Mouse (Mus musculus) stomach, embryonic 14.5 days (tissue): ENCODE measurements at regions not wholly inside any gene's neighbourhood (a gene's known extent, or its start where the extent isn't known, plus 50 kb on each side); places are given as distances from the start of the nearest gene placed in this dataset.
A peak's percentile ranks its signal among the peaks of the same experiment; 100 is the strongest.

ENCODE experiments used
- ATAC-seq: fragments of 200-750 bp; cut with Nextera tagmentation; 2 replicates; pipeline ENCODE4 v1.8.0; 2017; ENCODE audit warnings: low read depth, moderate TSS enrichment; ENCODE audit not compliant: insufficient number of reproducible peaks, insufficient read depth, low FRiP score
- H3K27ac ChIP-seq: fragments of 300-500 bp; sonication (generic); 2 replicates; pipeline ENCODE4 v1.5.1; 2014; ENCODE audit warnings: mild to moderate bottlenecking, low read length, moderate library complexity, mixed read lengths
- H3K27me3 ChIP-seq: fragments of 300-500 bp; sonication (generic); 2 replicates; pipeline ENCODE4 v1.6.1; 2014; ENCODE audit warnings: low read length, control low read depth, mixed read lengths; ENCODE audit not compliant: control insufficient read depth, insufficient read depth
- H3K36me3 ChIP-seq: fragments of 300-500 bp; sonication (generic); 2 replicates; pipeline ENCODE4 v1.6.1; 2014; ENCODE audit warnings: mild to moderate bottlenecking, control low read depth, low read length, moderate library complexity, mixed read lengths; ENCODE audit not compliant: control insufficient read depth, insufficient read depth
- H3K4me1 ChIP-seq: fragments of 300-500 bp; sonication (generic); 2 replicates; pipeline ENCODE4 v1.6.1; 2014; ENCODE audit warnings: low read length, control low read depth, mixed read lengths; ENCODE audit not compliant: control insufficient read depth, insufficient read depth
- H3K4me2 ChIP-seq: fragments of 300-500 bp; sonication (generic); replicated peaks from 2 replicates; pipeline ENCODE4 v1.6.1; 2014; ENCODE audit warnings: low read depth, low read length, control low read depth
- H3K4me3 ChIP-seq: fragments of 300-500 bp; sonication (generic); 2 replicates; pipeline ENCODE4 v1.5.1; 2014; ENCODE audit warnings: low read depth, low read length, control low read depth
- H3K9ac ChIP-seq: fragments of 300-500 bp; sonication (generic); replicated peaks from 2 replicates; pipeline ENCODE4 v1.6.1; 2014; ENCODE audit warnings: low read depth, mild to moderate bottlenecking, control low read depth, low read length, moderate library complexity, mixed read lengths
- H3K9me3 ChIP-seq: fragments of 300-500 bp; sonication (generic); 2 replicates; pipeline ENCODE4 v1.6.1; 2016; ENCODE audit warnings: low read depth, low read length, control low read depth; ENCODE audit not compliant: control insufficient read depth
- WGBS: fragments of 180-500 bp; shearing (Covaris S2); extraction: QIAGEN DNeasy Blood & Tissue Kit; methylation state at CpG from one replicate; pipeline ENCODE4 v1.1.7; 2014; 5-methylcytosine and 5-hydroxymethylcytosine counted together

- H3K9me3 ChIP-seq = no peaks in the 10 kb centered on the region
- H3K36me3 ChIP-seq = no peaks in the 10 kb centered on the region
- no peak for ATAC-seq
- no peaks in the 10 kb centered on the region for H3K27me3 ChIP-seq
- peak overlapping the region; percentile 42; the same call in 1 of the 2 replicates for H3K4me2 ChIP-seq
- no peak overlapping the region for H3K9ac ChIP-seq
- peaks cover 5% of the 10 kb centered on the region; the same call in 1 of the 2 replicates for H3K4me1 ChIP-seq
- H3K4me3 ChIP-seq = no peak overlapping the region
- H3K27ac ChIP-seq = peak overlapping the region; percentile 64; the same call in 1 of the 2 replicates
Observed at GRCm38 (mm10) chr2:45185621-45185999, 68.4 kb upstream of the Zeb2 start.

DNA sequence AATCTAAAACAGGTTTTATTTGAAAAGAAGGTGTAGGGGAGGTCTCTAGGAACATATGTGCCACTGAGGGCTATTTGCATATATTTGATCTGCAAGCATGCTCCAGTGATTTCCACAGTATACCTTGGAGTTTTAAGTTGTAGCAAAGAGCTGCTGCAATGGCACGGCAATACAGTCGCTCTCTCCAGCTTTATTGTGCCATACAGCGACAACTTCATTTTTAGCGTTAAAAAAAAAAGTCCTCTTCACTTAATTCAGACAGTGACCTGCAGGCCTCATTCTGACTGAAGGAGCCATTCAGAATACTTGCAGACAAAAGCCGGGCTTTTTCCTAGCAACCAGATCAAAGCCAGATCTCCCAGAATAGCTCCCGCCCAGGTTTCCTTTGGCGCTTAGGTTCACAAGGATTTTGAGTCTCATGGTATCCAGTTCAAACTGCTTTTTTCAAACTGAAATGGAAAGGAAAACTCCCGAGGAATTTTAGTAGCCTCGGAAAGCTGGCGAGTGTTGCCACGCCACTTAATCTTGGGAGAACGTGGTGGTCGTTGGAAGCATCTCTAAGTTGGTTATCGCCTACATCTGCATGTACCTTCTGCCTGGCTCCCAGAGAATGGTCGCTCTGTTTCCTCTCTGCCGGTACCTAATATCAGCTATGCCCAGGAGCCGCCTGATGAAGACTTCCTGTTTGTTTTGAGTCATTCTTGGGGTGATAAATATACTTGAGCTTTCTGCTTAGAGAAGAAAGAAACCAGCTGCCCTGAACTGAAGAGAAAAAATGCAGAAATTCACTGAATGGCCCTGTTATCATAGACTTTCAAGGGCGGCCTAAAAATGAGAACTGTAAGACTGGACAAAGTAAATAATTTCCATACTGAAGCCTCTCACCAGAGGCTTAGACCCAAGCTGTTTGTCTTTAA is 67.8 kb upstream of the Zeb2 start:
- H3K4me2 ChIP-seq = peak overlapping the region; percentile 42
- peak; percentile 61; the same call in 1 of the 2 replicates for ATAC-seq
- H3K4me1 ChIP-seq = peaks cover 5% of the 10 kb centered on the region; the same call in 1 of the 2 replicates
- H3K27me3 ChIP-seq = no peaks in the 10 kb centered on the region
- H3K4me3 ChIP-seq = peak overlapping the region; percentile 13; the same call in 1 of the 2 replicates
- no peak overlapping the region for H3K9ac ChIP-seq
- H3K27ac ChIP-seq = peak overlapping the region; percentile 64; the same call in 1 of the 2 replicates
- WGBS = 8% methylated on average over 18 of the region's 18 CpGs
- H3K36me3 ChIP-seq = no peaks in the 10 kb centered on the region
- H3K9me3 ChIP-seq = no peaks in the 10 kb centered on the region

GRCm38 (mm10) chr2:45184149-45184548 is 67.0 kb upstream of the Zeb2 start:
- Histone ChIP-seq H3K4me1 (peaks cover 5% of the 10 kb centered on the region; the same call in 1 of the 2 replicates), H3K36me3 (no peaks in the 10 kb centered on the region), H3K27ac (no peak overlapping the region), H3K9me3 (no peaks in the 10 kb centered on the region), H3K4me3 (no peak overlapping the region), H3K27me3 (no peaks in the 10 kb centered on the region), H3K9ac (no peak overlapping the region), H3K4me2 (no peak overlapping the region)
- no peak for ATAC-seq
- 49% methylated on average over 6 of the region's 6 CpGs for WGBS

DNA sequence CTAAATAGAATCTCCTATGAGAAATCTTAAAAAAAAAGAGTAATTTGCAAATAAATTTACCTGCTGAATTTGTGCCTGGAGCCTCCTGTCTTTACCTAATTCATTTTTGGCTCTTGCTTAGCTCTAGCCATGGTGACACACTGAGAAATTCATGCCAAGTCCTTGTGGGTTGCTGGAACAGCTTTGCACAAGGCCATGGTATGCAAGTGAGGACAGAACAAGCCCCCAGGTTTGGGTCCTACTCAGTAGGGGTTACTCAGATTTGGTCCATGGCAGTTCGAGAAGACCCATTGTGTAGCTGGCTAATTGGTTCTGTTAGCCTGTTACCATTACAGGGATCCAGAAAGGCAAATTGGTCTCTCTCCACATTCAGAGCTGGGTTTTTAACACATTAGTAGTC is 65.7 kb upstream of the Zeb2 start:
- Histone ChIP-seq H3K4me1 (peaks cover 5% of the 10 kb centered on the region; the same call in 1 of the 2 replicates), H3K36me3 (no peaks in the 10 kb centered on the region), H3K9ac (no peak overlapping the region), H3K4me3 (no peak overlapping the region), H3K4me2 (no peak overlapping the region), H3K27me3 (no peaks in the 10 kb centered on the region), H3K27ac (no peak overlapping the region), H3K9me3 (no peaks in the 10 kb centered on the region)
- ATAC-seq = no peak
- 92% methylated on average over 1 of the region's 1 CpGs for WGBS

DNA sequence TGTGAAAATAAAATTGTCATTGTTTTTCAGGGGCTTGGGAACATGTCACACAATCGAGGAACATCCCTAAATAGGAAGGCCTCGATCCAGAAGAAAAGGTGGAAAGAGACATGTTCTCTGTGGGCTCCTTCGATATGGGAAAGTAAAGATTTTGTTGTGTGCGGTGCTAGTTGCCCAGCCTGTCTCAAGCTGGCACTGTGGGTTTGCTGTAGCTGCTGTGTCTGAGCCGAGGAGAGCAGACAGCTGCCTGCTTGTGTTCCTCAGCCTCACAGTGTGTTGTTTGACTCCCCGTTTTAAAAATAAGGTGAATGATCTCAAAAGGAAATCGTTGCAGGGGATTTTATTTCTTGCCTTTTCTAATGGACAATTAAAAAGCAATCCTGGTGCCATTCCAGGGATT is 64.4 kb upstream of the Zeb2 start:
- H3K9ac ChIP-seq = no peak overlapping the region
- H3K27me3 ChIP-seq = no peaks in the 10 kb centered on the region
- H3K36me3 ChIP-seq = no peaks in the 10 kb centered on the region
- H3K27ac ChIP-seq = no peak overlapping the region
- no peak overlapping the region for H3K4me2 ChIP-seq
- peaks cover 5% of the 10 kb centered on the region; the same call in 1 of the 2 replicates for H3K4me1 ChIP-seq
- no peaks in the 10 kb centered on the region for H3K9me3 ChIP-seq
- no peak for ATAC-seq
- H3K4me3 ChIP-seq = no peak overlapping the region
- 78% methylated on average over 7 of the region's 7 CpGs for WGBS

DNA sequence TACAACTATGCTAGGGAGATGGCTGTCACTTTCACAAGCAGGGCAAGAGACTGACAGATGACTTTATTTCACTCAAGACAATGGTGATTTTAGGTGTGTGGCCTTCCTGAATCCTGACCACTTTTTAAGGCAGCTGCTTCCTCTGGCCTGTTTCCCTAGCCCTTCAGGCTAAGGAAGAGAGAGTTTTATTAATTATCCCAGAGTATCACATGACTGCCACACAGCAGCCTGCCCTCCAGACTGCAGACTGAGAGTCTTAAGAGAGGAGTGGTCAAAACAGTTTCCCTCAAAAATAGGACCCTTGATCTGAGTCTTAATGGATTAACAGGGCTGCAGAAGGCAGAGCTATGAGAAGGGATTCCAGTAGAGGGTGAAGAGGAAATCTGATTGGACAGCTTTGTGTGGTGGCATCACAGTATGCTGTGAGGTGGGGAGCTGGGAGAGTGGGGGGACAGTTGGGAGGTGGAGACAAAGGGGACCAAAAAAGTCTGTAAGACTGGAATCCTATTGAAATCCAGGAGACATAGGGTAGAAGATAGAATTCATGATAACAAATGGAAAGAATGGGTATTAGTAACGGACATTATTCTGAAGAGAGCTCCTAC is 61.8 kb upstream of the Zeb2 start:
- Histone ChIP-seq H3K4me3 (no peak overlapping the region), H3K4me1 (no peaks in the 10 kb centered on the region), H3K27me3 (no peaks in the 10 kb centered on the region), H3K27ac (no peak overlapping the region), H3K9me3 (no peaks in the 10 kb centered on the region), H3K4me2 (no peak overlapping the region), H3K36me3 (no peaks in the 10 kb centered on the region), H3K9ac (no peak overlapping the region)
- ATAC-seq = no peak
- 86% methylated on average over 1 of the region's 1 CpGs for WGBS

DNA sequence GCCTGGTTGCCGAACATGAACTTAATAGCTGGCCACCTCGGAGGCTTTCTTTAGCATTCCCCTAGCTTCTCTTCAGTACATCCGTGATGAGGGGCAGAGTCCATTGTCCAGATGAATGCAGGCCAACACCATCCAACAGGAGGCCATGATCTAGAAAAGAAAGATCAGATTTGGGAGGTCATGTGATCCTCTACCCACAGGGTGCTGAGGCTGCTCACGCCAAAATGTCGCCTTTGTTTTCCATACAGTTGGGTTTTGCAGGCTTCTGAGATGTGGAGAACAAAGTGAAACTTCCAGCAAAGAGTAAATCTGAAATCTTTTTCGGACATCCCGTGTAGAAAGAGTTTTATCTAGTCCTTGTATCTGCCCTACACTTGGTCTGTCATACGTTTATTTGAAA is 55.2 kb upstream of the Zeb2 start:
- ATAC-seq = no peak
- 79% methylated on average over 8 of the region's 8 CpGs for WGBS
- H3K27me3 ChIP-seq = no peaks in the 10 kb centered on the region
- no peaks in the 10 kb centered on the region for H3K36me3 ChIP-seq
- H3K9me3 ChIP-seq = no peaks in the 10 kb centered on the region
- H3K9ac ChIP-seq = no peak overlapping the region
- H3K4me2 ChIP-seq = no peak overlapping the region
- no peak overlapping the region for H3K4me3 ChIP-seq
- peaks cover 9% of the 10 kb centered on the region; the same call in 1 of the 2 replicates for H3K4me1 ChIP-seq
- no peak overlapping the region for H3K27ac ChIP-seq

DNA sequence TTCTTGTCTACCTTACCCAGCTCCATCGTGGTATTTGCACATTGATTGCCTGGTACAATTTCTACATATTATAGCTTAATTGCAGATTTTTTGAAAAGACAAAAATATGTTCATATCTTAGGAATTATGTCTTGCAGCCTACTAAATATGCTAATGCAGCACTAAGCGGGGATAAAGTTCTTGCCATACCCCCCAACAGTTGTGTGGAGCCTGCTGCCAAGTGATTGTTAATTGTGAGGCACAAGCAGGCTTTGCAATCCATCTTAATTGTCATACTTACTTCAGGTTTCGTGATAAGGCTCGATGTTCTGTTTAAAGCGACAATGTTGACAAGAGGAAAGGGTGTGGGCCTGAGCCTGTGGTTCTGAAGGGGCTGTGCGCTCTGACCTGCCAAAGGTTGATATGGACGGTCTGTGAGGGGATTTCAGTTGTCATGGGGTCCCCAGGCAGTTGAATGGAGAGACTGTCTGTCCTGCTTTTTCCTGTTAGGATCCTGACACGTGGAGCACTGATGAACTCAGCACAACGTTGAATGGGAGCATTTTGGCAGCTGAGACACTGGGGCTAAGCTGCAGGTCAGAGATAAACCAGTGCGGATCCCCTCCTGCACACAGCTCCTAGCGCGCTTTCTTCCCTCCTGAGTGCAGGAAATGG is 54.5 kb upstream of the Zeb2 start:
- H3K4me2 ChIP-seq = no peak overlapping the region
- peaks cover 9% of the 10 kb centered on the region; the same call in 1 of the 2 replicates for H3K4me1 ChIP-seq
- peak; percentile 53; the same call in 1 of the 2 replicates for ATAC-seq
- WGBS = 26% methylated on average over 12 of the region's 12 CpGs
- H3K9me3 ChIP-seq = no peaks in the 10 kb centered on the region
- H3K9ac ChIP-seq = no peak overlapping the region
- no peaks in the 10 kb centered on the region for H3K36me3 ChIP-seq
- H3K27ac ChIP-seq = no peak overlapping the region
- no peaks in the 10 kb centered on the region for H3K27me3 ChIP-seq
- H3K4me3 ChIP-seq = no peak overlapping the region
